Mouse (Mus musculus) layer of hippocampus, postnatal 10 days (tissue): ENCODE measurements around the gene Fcrl5. TPM values are rescaled to one million over a fixed set of nuclear protein-coding genes. Genes with fewer than 3 reads are reported as not detected.
A peak's percentile ranks its signal among the peaks of the same experiment; 100 is the strongest.

Experiments used
- DNase-seq, 2 experiments: peaks; one replicate each; pipeline ENCODE4 v3.0.0; 2021; ENCODE audit warnings: low spot score in 2 of 2
- total RNA-seq, 2 experiments: library from RNA; stranded (reverse); gene quantifications; 2 replicates each; pipeline ENCODE4 v1.2.3; 2021

The Fcrl5 gene
- total RNA-seq, 2 experiments from 2014 or later: 0.11 TPM; not detected in 1

- DNase-seq: no peak
Measured at GRCm38 (mm10) chr3:87500088-87501055, 64.8 kb downstream of the Fcrl5 start.

GRCm38 (mm10) chr3:87501151-87501550, 65.6 kb downstream of the Fcrl5 start:
- no peak for DNase-seq

- no peak for DNase-seq
Measured at GRCm38 (mm10) chr3:87502771-87503170, 67.2 kb downstream of the Fcrl5 start.

GRCm38 (mm10) chr3:87504330-87504729, 68.8 kb downstream of the Fcrl5 start:
- DNase-seq: peak; percentile 45 to 63

- DNase-seq: no peak
Measured at GRCm38 (mm10) chr3:87504749-87505425, 69.3 kb downstream of the Fcrl5 start.

- no peak for DNase-seq
Measured at GRCm38 (mm10) chr3:87506456-87507416, 71.2 kb downstream of the Fcrl5 start.

- DNase-seq: peak; percentile 89 to 90
Measured at GRCm38 (mm10) chr3:87508205-87508901, 72.8 kb downstream of the Fcrl5 start.

GRCm38 (mm10) chr3:87509061-87509460, 73.5 kb downstream of the Fcrl5 start:
- DNase-seq: no peak

GRCm38 (mm10) chr3:87510832-87511231, 75.3 kb downstream of the Fcrl5 start:
- DNase-seq: no peak

- no peak for DNase-seq
Measured at GRCm38 (mm10) chr3:87511971-87512765, 76.6 kb downstream of the Fcrl5 start.

GRCm38 (mm10) chr3:87515567-87516081, 80.1 kb downstream of the Fcrl5 start:
- no peak for DNase-seq

GRCm38 (mm10) chr3:87518425-87518824, 82.9 kb downstream of the Fcrl5 start:
- no peak for DNase-seq

GRCm38 (mm10) chr3:87521126-87521525, 85.6 kb downstream of the Fcrl5 start:
- no peak for DNase-seq

- no peak for DNase-seq
Measured at GRCm38 (mm10) chr3:87521833-87522232, 86.3 kb downstream of the Fcrl5 start.

- DNase-seq: no peak
Measured at GRCm38 (mm10) chr3:87523701-87524100, 88.1 kb downstream of the Fcrl5 start.

GRCm38 (mm10) chr3:87525043-87525836, 89.7 kb downstream of the Fcrl5 start, which contains the start of gene Etv3:
TSS of gene Etv3 (plus strand) at chr3:87525407.
- peak; percentile 87 to 92 for DNase-seq

- DNase-seq: no peak
Measured at GRCm38 (mm10) chr3:87525837-87526570, 90.4 kb downstream of the Fcrl5 start.

- no peak for DNase-seq
Measured at GRCm38 (mm10) chr3:87527139-87527538, 91.6 kb downstream of the Fcrl5 start.
